Comparison of ENCODE assay signal across 9 mouse cellular contexts in genomic region chr9:55025534-55026274, GRCm38 (mm10). TPM values are rescaled to one million over a fixed set of nuclear protein-coding genes. Genes with fewer than 3 reads are reported as not detected.
DNase-seq lines count a peak whose midpoint lies in the region; ATAC-seq and TF ChIP-seq lines count a peak whose summit lies in the region.
"Had no signal": no experiment of that assay in that cellular context is flagged by ENCODE, and none has a peak within 500 bp of the region (broad histone marks: within the 10 kb centered on the region; RNA-seq: fewer than 3 reads in every experiment).

No protein-coding gene starts in this region.

- no peak overlapping the region for H3K4me3 ChIP-seq in liver, embryonic 11.5 days (ENCODE audit: low read depth, low read length)
- H3K4me3 ChIP-seq in liver, postnatal 0 days (ENCODE audit: low read depth, low read length), result no peak overlapping the region
- peak overlapping the region; percentile 41 for H3K4me3 ChIP-seq in forebrain, embryonic 11.5 days (ENCODE audit: low read depth, low read length)
- peak overlapping the region; percentile 54 for H3K4me3 ChIP-seq in limb, embryonic 10.5 days

- DNase-seq in liver, embryonic 11.5 days (ENCODE audit: low spot score), result no peak
- no peak for DNase-seq in liver, postnatal 0 days
- DNase-seq in forebrain, embryonic 11.5 days (ENCODE audit: low spot score), result no peak
- DNase-seq in limb, embryonic 10.5 days (ENCODE audit: low spot score), result no peak
- DNase-seq in retina, embryonic 14.5 days (ENCODE audit: low spot score), result peak; percentile 62
- no peak for DNase-seq in spleen, postnatal 10 days (ENCODE audit: low spot score in 2 of 2)
- no peak for DNase-seq in adrenal gland, adult 18-20 months (ENCODE audit: low spot score in 2 of 2)
- DNase-seq in kidney, postnatal 4 days, result no peak
- DNase-seq: kidney, adult 18-20 months had no signal

- no peak overlapping the region for H3K27ac ChIP-seq in liver, embryonic 11.5 days (ENCODE audit: low read depth, low read length)
- H3K27ac ChIP-seq in liver, postnatal 0 days (ENCODE audit: low read depth), result no peak overlapping the region
- H3K27ac ChIP-seq in forebrain, embryonic 11.5 days (ENCODE audit: low read depth, low read length), result no peak overlapping the region
- peak overlapping the region; percentile 53; the same call in 1 of the 2 replicates for H3K27ac ChIP-seq in limb, embryonic 10.5 days

- no peaks in the 10 kb centered on the region for H3K36me3 ChIP-seq in liver, embryonic 11.5 days (ENCODE audit: control insufficient read depth, insufficient read depth, low read length)
- H3K36me3 ChIP-seq in liver, postnatal 0 days (replicated peaks; ENCODE audit: insufficient read depth, low read length), result no peaks in the 10 kb centered on the region
- H3K36me3 ChIP-seq in forebrain, embryonic 11.5 days (ENCODE audit: control insufficient read depth, insufficient read depth, low read length), result no peaks in the 10 kb centered on the region
- H3K36me3 ChIP-seq in limb, embryonic 10.5 days, result no peaks in the 10 kb centered on the region

- no peak for ATAC-seq in liver, embryonic 11.5 days (replicated peaks; ENCODE audit: low FRiP score)
- ATAC-seq in liver, postnatal 0 days, result no peak
- peak; percentile 39 for ATAC-seq in forebrain, embryonic 11.5 days (replicated peaks; ENCODE audit: low FRiP score)

- H3K9me3 ChIP-seq in liver, embryonic 11.5 days (ENCODE audit: control insufficient read depth, low read length), result no peaks in the 10 kb centered on the region
- H3K9me3 ChIP-seq in liver, postnatal 0 days (ENCODE audit: low read length), result no peaks in the 10 kb centered on the region
- H3K9me3 ChIP-seq in forebrain, embryonic 11.5 days (ENCODE audit: control insufficient read depth, low read length), result no peaks in the 10 kb centered on the region
- no peaks in the 10 kb centered on the region for H3K9me3 ChIP-seq in limb, embryonic 10.5 days (replicated peaks)

- H3K9ac ChIP-seq in liver, embryonic 11.5 days (ENCODE audit: low read depth, low read length), result no peak overlapping the region
- H3K9ac ChIP-seq in liver, postnatal 0 days (replicated peaks), result no peak overlapping the region
- H3K9ac ChIP-seq in forebrain, embryonic 11.5 days (ENCODE audit: low read length), result peak overlapping the region; percentile 54

- peaks cover 3% of the 10 kb centered on the region; the same call in 1 of the 2 replicates for H3K4me1 ChIP-seq in liver, embryonic 11.5 days (replicated peaks; ENCODE audit: control insufficient read depth, insufficient read depth, low read length)
- 0 out of 2 replicates have a peak, but pooled peaks cover 2% of the 10 kb centered on the region for H3K4me1 ChIP-seq in liver, postnatal 0 days (ENCODE audit: insufficient read depth)
- H3K4me1 ChIP-seq in forebrain, embryonic 11.5 days (replicated peaks; ENCODE audit: control insufficient read depth, insufficient read depth, low read length), result peaks cover 5% of the 10 kb centered on the region
- H3K4me1 ChIP-seq in limb, embryonic 10.5 days, result peaks cover 17% of the 10 kb centered on the region

- TF ChIP-seq CTCF in liver, postnatal 0 days (IDR thresholded peaks at IDR 0.05; ENCODE audit: low read depth), result no peak

- no peak for TF ChIP-seq EP300 in liver, postnatal 0 days (IDR thresholded peaks at IDR 0.05; ENCODE audit: low read depth)

- H3K27me3 ChIP-seq in liver, embryonic 11.5 days (replicated peaks; ENCODE audit: control insufficient read depth, insufficient read depth, low read length), result peaks cover 39% of the 10 kb centered on the region
- H3K27me3 ChIP-seq in liver, postnatal 0 days (ENCODE audit: insufficient read depth, low read length), result peaks cover 33% of the 10 kb centered on the region
- H3K27me3 ChIP-seq in forebrain, embryonic 11.5 days (ENCODE audit: control insufficient read depth, insufficient read depth, low read length), result peaks cover 24% of the 10 kb centered on the region
- H3K27me3 ChIP-seq in limb, embryonic 10.5 days (ENCODE audit: low read depth, poor library complexity, severe bottlenecking), result peaks cover 65% of the 10 kb centered on the region

- H3K4me2 ChIP-seq in liver, embryonic 11.5 days, result peak overlapping the region; percentile 52
- no peak overlapping the region for H3K4me2 ChIP-seq in liver, postnatal 0 days (ENCODE audit: low read depth, low read length)
- peak overlapping the region; percentile 79 for H3K4me2 ChIP-seq in forebrain, embryonic 11.5 days (ENCODE audit: low read depth, low read length, severe bottlenecking)

- 13% methylated on average over 38 of the region's 38 CpGs for WGBS in liver, embryonic 11.5 days
- WGBS in liver, postnatal 0 days (ENCODE audit: insufficient replicate concordance), result 14% methylated on average over 38 of the region's 38 CpGs
- 8% methylated on average over 38 of the region's 38 CpGs for WGBS in forebrain, embryonic 11.5 days
- WGBS in limb, embryonic 10.5 days, result 15% methylated on average over 38 of the region's 38 CpGs

RNA-seq across cellular contexts. Expression of gene Chrna3, which starts 0.7 kb away (rescaled TPM):
- polyA plus RNA-seq in liver, embryonic 11.5 days (2014; fragmentation: Nextera tagmentation; extraction: Ambion mirVana), result 0.16 and 0.18 TPM in 2 replicates
- polyA plus RNA-seq in liver, postnatal 0 days (2015; fragmentation: Nextera tagmentation; extraction: Ambion mirVana), result not detected in 2 replicates
- polyA plus RNA-seq in forebrain, embryonic 11.5 days (2014; fragmentation: Nextera tagmentation; extraction: Ambion mirVana), result 9.6 and 9.8 TPM in 2 replicates
- 0.15 and 0.25 TPM in 2 replicates for polyA plus RNA-seq in limb, embryonic 10.5 days (2016; fragmentation: Nextera tagmentation; extraction: Ambion mirVana)
- 10 to 100 TPM; 15.0 to 21.7 TPM for total RNA-seq in adrenal gland, adult 18-20 months (2021)

RNA-seq across cellular contexts. Expression of gene Chrnb4, which starts 22.9 kb away (rescaled TPM):
- polyA plus RNA-seq in liver, embryonic 11.5 days (2014; fragmentation: Nextera tagmentation; extraction: Ambion mirVana), result 0.12 and 0.14 TPM in 2 replicates
- not detected in 2 replicates for polyA plus RNA-seq in liver, postnatal 0 days (2015; fragmentation: Nextera tagmentation; extraction: Ambion mirVana)
- 2.4 and 2.5 TPM in 2 replicates for polyA plus RNA-seq in forebrain, embryonic 11.5 days (2014; fragmentation: Nextera tagmentation; extraction: Ambion mirVana)
- 0.18 and 0.40 TPM in 2 replicates for polyA plus RNA-seq in limb, embryonic 10.5 days (2016; fragmentation: Nextera tagmentation; extraction: Ambion mirVana)
- total RNA-seq in adrenal gland, adult 18-20 months (2021), result 10 to 100 TPM in 1 of 2 experiments, 1 to 10 TPM in 1; 7.7 to 10.6 TPM

RNA-seq across cellular contexts. Expression of gene Chrna5, which starts 45.0 kb away (rescaled TPM):
- polyA plus RNA-seq in liver, embryonic 11.5 days (2014; fragmentation: Nextera tagmentation; extraction: Ambion mirVana), result 0.06 TPM in 1 of 2 replicates, not detected in the other
- not detected in 2 replicates for polyA plus RNA-seq in liver, postnatal 0 days (2015; fragmentation: Nextera tagmentation; extraction: Ambion mirVana)
- 0.43 and 0.96 TPM in 2 replicates for polyA plus RNA-seq in forebrain, embryonic 11.5 days (2014; fragmentation: Nextera tagmentation; extraction: Ambion mirVana)
- polyA plus RNA-seq in limb, embryonic 10.5 days (2016; fragmentation: Nextera tagmentation; extraction: Ambion mirVana), result 0.23 and 0.45 TPM in 2 replicates
- 1 to 10 TPM in 1 of 2 experiments, under 1 TPM in 1; 0.46 to 1.6 TPM for total RNA-seq in adrenal gland, adult 18-20 months (2021)

Comparison
In these comparisons a context has a peak if more than half of its experiments do, and no peak if none do; other contexts are left out.
1. H3K4me3 ChIP-seq: peak in forebrain, embryonic 11.5 days (single experiment) and limb, embryonic 10.5 days (single experiment); none in liver, embryonic 11.5 days (single experiment) and liver, postnatal 0 days (single experiment).